Mouse (Mus musculus): Measurements from ENCODE around the gene AW822073. TPM values are rescaled to one million over a fixed set of nuclear protein-coding genes. Genes with fewer than 3 reads are reported as not detected.

Gene AW822073
- polyA plus RNA-seq (2021; fragmentation: Nextera tagmentation), result not detected in 2 replicates
- long read RNA-seq, experiment 1, result 0 reads
- long read RNA-seq, experiment 2, result 0 reads

DNA sequence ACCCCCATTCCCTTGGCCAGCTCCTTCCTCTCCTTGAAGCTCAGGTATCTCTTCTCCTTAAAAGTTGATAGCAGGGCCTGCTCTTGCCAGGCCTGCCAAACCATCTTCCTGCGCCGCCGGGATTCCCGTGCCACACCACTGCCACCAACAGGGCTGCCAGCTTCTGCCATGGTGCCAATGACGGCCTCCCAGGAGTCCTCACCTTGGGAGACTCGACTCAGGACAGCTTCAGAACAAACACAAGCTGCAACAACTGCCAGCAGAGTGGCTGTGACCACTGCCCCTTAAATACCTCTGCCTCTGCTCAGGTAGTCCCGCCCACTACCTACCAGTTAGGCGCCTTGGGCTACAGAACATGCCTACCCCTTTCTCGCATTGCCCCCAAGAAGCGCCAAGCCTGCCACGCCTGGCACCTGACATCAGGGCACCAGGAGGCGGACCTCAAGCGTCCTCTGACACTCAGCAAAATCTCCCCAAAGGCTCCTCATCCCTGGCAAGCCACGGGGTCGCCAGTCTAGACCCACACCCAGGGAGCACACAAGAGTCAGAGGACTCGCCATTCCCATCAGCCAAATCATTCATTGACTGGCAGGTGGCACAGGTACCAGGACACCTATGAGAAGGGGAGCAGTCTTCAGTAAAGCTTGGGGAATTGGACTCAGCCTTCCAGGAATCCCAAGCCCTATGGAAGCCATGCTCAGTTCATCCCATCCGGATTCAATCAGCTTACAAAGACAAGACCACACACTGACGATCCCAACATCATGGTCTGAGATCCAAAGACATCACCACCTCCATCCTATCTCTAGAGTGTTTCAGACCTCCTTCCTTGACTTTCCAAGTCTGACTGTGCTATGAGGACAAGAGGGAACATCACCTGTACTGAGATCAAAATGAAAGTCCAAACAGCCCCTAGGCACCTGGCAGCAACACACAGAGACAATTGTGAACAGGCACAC, at the start of gene AW822073:
AW822073 (minus strand) TSS at position 104 of the 959 bp plus-strand sequence.

DNA sequence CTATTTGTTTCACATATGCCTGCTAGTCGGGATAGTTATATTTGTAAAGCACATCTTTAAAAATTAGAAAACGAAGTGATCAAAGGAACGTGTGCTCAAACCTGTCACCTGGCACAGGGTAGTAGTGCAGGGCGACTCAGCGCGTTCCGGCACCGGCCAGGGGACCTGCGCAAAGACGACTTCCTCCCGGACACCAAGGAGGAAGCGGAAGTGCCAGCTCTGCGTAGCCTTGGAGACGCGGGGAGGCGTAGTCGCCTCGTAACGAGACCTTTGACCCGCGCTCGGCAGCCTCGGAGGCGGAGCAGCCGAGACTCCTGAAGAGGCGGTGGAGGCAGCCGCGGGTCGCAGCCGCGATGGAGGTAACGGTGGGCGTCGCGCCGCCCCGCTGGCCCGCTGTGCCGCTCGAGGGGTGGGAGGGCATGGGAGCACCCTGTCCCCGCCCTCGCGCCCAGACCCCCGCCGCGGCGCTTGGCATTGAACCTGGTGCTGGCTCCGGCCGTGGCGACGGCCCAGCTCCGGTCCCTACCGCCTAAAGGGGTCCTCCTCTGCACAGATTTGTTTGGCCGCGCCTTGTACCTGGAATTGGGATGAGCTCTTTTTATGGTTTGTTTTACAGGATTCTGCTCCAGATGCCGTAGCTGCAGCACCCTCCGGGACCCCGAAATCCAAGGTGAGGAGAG, 30.6 kb upstream of the AW822073 start, which contains the start of gene Gcc2:
Gcc2 (plus strand) TSS at position 285 of the 680 bp plus-strand sequence.

DNA sequence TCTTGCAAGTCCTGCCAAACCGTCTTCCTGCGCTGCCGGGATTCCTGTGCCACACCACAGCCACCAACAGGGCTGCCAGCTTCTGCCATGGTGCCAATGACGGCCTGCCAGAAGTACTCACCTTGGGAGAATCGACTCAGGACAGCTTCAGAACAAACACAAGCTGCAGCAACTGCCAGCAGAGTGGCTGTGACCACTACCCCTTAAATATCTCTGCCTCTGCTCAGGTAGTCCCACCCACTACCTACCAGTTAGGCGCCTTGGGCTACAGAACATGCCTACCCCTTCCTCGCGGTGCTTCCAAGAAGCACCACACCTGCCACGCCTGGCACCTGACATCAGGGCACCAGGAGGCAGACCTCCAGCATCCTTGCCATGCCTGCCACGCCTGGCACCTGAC, 11.9 kb upstream of the AW822073 start, which contains the start of gene Gm4981:
Gm4981 (minus strand) TSS at position 89 of the 400 bp plus-strand sequence.

DNA sequence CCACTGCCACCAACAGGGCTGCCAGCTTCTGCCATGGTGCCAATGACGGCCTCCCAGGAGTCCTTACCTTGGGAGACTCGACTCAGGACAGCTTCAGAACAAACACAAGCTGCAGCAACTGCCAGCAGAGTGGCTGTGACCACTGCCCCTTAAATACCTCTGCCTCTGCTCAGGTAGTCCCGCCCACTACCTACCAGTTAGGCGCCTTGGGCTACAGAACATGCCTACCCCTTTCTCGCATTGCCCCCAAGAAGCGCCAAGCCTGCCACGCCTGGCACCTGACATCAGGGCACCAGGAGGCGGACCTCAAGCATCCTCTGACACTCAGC, 7.9 kb upstream of the AW822073 start, which contains the start of gene Duxf3:
Duxf3 (minus strand) TSS at position 35 of the 329 bp plus-strand sequence.

Other genes starting within 250 kb of the AW822073 start
- gene Duxf3, start 7.7 kb upstream of the AW822073 start, polyA plus RNA-seq (2021; fragmentation: Nextera tagmentation), result not detected in 2 replicates
- gene Gm4981, start 11.8 kb upstream of the AW822073 start, polyA plus RNA-seq (2021; fragmentation: Nextera tagmentation), result not detected in 2 replicates
- 170 and 208 TPM in 2 replicates for gene Gcc2, start 30.6 kb upstream of the AW822073 start, polyA plus RNA-seq (2021; fragmentation: Nextera tagmentation)
- 43.6 and 43.7 TPM in 2 replicates for gene Lims1, start 98.5 kb upstream of the AW822073 start, polyA plus RNA-seq (2021; fragmentation: Nextera tagmentation)
- gene Ranbp2, start 222.0 kb upstream of the AW822073 start, polyA plus RNA-seq (2021; fragmentation: Nextera tagmentation), result 13.5 and 14.2 TPM in 2 replicates

Measured in layer of hippocampus, adult 6 months (tissue).